Mouse (Mus musculus) regulatory T cell (primary cell): ENCODE results near the gene Gm44965.

Experiments used
- in situ Hi-C: fragments of 300-600 bp; cut with MboI, MseI; formaldehyde crosslinking; loops from one replicate; pipeline ENCODE4 v1.15.1; 2025; ENCODE audit warnings: high pct_unique_total_duplicates

Gene Gm44965

GRCm38 (mm10) chr6:48579215-48579648 lies 14.5 kb upstream of the Gm44965 start:
- in situ Hi-C loops = no loop called here

- in situ Hi-C loops = no loop called here
Observed at GRCm38 (mm10) chr6:48581257-48581656, 12.5 kb upstream of the Gm44965 start.

- in situ Hi-C loops = no loop called here
Observed at GRCm38 (mm10) chr6:48582037-48582436, 11.7 kb upstream of the Gm44965 start.

- in situ Hi-C loops = loop anchor here (5.0 kb wide), 1 partner anchor 43 kb away; no protein-coding TSS in a partner anchor
Observed at GRCm38 (mm10) chr6:48589194-48589750, 4.5 kb upstream of the Gm44965 start, which contains the start of gene Gm45021. Gene Gm45021 (plus strand): TSS chr6:48589610.

GRCm38 (mm10) chr6:48591221-48591845 lies 2.4 kb upstream of the Gm44965 start:
- in situ Hi-C loops = no loop called here

GRCm38 (mm10) chr6:48591871-48592270 lies 1.9 kb upstream of the Gm44965 start:
- in situ Hi-C loops = no loop called here

GRCm38 (mm10) chr6:48594043-48594738 lies 450 bp downstream of the Gm44965 start:
- in situ Hi-C loops = no loop called here

- in situ Hi-C loops = no loop called here
Observed at GRCm38 (mm10) chr6:48595278-48595677, 1.5 kb downstream of the Gm44965 start.

- in situ Hi-C loops = no loop called here
Observed at GRCm38 (mm10) chr6:48596545-48597232, 2.9 kb downstream of the Gm44965 start.

- in situ Hi-C loops = no loop called here
Observed at GRCm38 (mm10) chr6:48597233-48597625, 3.5 kb downstream of the Gm44965 start.

GRCm38 (mm10) chr6:48600594-48600993 lies 6.9 kb downstream of the Gm44965 start:
- in situ Hi-C loops = no loop called here

- in situ Hi-C loops = no loop called here
Observed at GRCm38 (mm10) chr6:48601271-48602079, 7.7 kb downstream of the Gm44965 start, which contains the start of gene Zfp775. Gene Zfp775 (plus strand): TSS chr6:48602063.

GRCm38 (mm10) chr6:48602080-48602741 lies 8.5 kb downstream of the Gm44965 start:
- in situ Hi-C loops = no loop called here

GRCm38 (mm10) chr6:48608124-48608523 lies 14.4 kb downstream of the Gm44965 start:
- in situ Hi-C loops = no loop called here

- in situ Hi-C loops = no loop called here
Observed at GRCm38 (mm10) chr6:48609512-48609911, 15.8 kb downstream of the Gm44965 start.

GRCm38 (mm10) chr6:48610657-48611056 lies 16.9 kb downstream of the Gm44965 start:
- in situ Hi-C loops = no loop called here

- in situ Hi-C loops = no loop called here
Observed at GRCm38 (mm10) chr6:48613464-48613863, 19.7 kb downstream of the Gm44965 start.

- in situ Hi-C loops = no loop called here
Observed at GRCm38 (mm10) chr6:48614756-48615155, 21.0 kb downstream of the Gm44965 start.

- in situ Hi-C loops = loop anchor here (10.0 kb wide), 1 partner anchor 315 kb away; no protein-coding TSS in a partner anchor
Observed at GRCm38 (mm10) chr6:48620031-48620430, 26.3 kb downstream of the Gm44965 start.

- in situ Hi-C loops = loop anchor here (10.0 kb wide), 1 partner anchor 312 kb away; no protein-coding TSS in a partner anchor
Observed at GRCm38 (mm10) chr6:48622186-48622843, 28.6 kb downstream of the Gm44965 start.
